Mouse (Mus musculus) hindbrain, embryonic 14.5 days (tissue): ENCODE measurements around the gene Clic5. TPM values are rescaled to one million over a fixed set of nuclear protein-coding genes. Genes with fewer than 3 reads are reported as not detected.

Experiments
- ATAC-seq: fragments of 200-750 bp; cut with Nextera tagmentation; 2 replicates; pipeline ENCODE4 v1.8.0; 2017; ENCODE audit warnings: moderate number of reproducible peaks, mild to moderate bottlenecking, moderate TSS enrichment, moderate library complexity; ENCODE audit not compliant: low FRiP score
- DNase-seq: peaks from one replicate; pipeline ENCODE4 v3.0.0-alpha.2; 2015; ENCODE audit warnings: low spot score
- H3K27ac ChIP-seq: fragments of 300-500 bp; sonication (generic); 2 replicates; pipeline ENCODE4 v1.5.1; 2014; ENCODE audit warnings: mild to moderate bottlenecking, moderate library complexity
- H3K27me3 ChIP-seq: fragments of 300-500 bp; sonication (generic); 2 replicates; pipeline ENCODE4 v1.6.1; 2014; ENCODE audit warnings: mild to moderate bottlenecking, low read length, mixed read lengths; ENCODE audit not compliant: control insufficient read depth, insufficient read depth
- H3K36me3 ChIP-seq: fragments of 300-500 bp; sonication (generic); replicated peaks from 2 replicates; pipeline ENCODE4 v1.6.1; 2014; ENCODE audit not compliant: control insufficient read depth, insufficient read depth
- H3K4me1 ChIP-seq: fragments of 300-500 bp; sonication (generic); replicated peaks from 2 replicates; pipeline ENCODE4 v1.6.1; 2014; ENCODE audit warnings: antibody characterized with exemption, low read length, mixed read lengths; ENCODE audit not compliant: control insufficient read depth, insufficient read depth
- H3K4me2 ChIP-seq: fragments of 300-500 bp; sonication (generic); replicated peaks from 2 replicates; pipeline ENCODE4 v1.6.1; 2014; ENCODE audit warnings: mild to moderate bottlenecking, moderate library complexity
- H3K4me3 ChIP-seq: fragments of 300-500 bp; sonication (generic); replicated peaks from 2 replicates; pipeline ENCODE4 v1.5.1; 2014; ENCODE audit warnings: mild to moderate bottlenecking, low read length
- H3K9ac ChIP-seq: fragments of 300-500 bp; sonication (generic); 2 replicates; pipeline ENCODE4 v1.6.1; 2014
- H3K9me3 ChIP-seq: fragments of 300-500 bp; sonication (generic); 2 replicates; pipeline ENCODE4 v1.6.1; 2016; ENCODE audit warnings: low read length; ENCODE audit not compliant: control insufficient read depth
- WGBS: fragments of 180-500 bp; shearing (Covaris S2); extraction: QIAGEN DNeasy Blood & Tissue Kit; methylation state at CpG from one replicate; pipeline ENCODE4 v1.1.7; 2014; 5-methylcytosine and 5-hydroxymethylcytosine counted together
- polyA plus RNA-seq: library from polyadenylated mRNA; unstranded; fragments of >200 nt; fragmentation: Nextera tagmentation; extraction: Ambion mirVana; gene quantifications from 2 replicates; pipeline ENCODE4 v1.2.1, GENCODE M21; 2014

Clic5 gene
- polyA plus RNA-seq, 1 experiment from 2014 or later, result 0.46 TPM

- no peak for DNase-seq
- WGBS, result 82% methylated on average over 10 of the region's 10 CpGs
- H3K4me1 ChIP-seq, result peaks cover 9% of the 10 kb centered on the region; the same call in 1 of the 2 replicates
- H3K36me3 ChIP-seq, result no peaks in the 10 kb centered on the region
- H3K27ac ChIP-seq, result no peak overlapping the region
- H3K9me3 ChIP-seq, result no peaks in the 10 kb centered on the region
- H3K27me3 ChIP-seq, result no peaks in the 10 kb centered on the region
- no peak overlapping the region for H3K4me2 ChIP-seq
- ATAC-seq, result no peak
- no peak overlapping the region for H3K4me3 ChIP-seq
- H3K9ac ChIP-seq, result no peak overlapping the region
Measured at GRCm38 (mm10) chr17:44325314-44325713, 136.9 kb downstream of the Clic5 start.

GRCm38 (mm10) chr17:44327279-44328146 is 139.1 kb downstream of the Clic5 start:
- peaks cover 9% of the 10 kb centered on the region; the same call in 1 of the 2 replicates for H3K4me1 ChIP-seq
- H3K4me3 ChIP-seq, result no peak overlapping the region
- peak overlapping the region; percentile 49; the same call in 1 of the 2 replicates for H3K27ac ChIP-seq
- H3K27me3 ChIP-seq, result no peaks in the 10 kb centered on the region
- ATAC-seq (peak; percentile 64; the same call in 1 of the 2 replicates), DNase-seq (no peak)
- H3K9ac ChIP-seq, result no peak overlapping the region
- H3K36me3 ChIP-seq, result no peaks in the 10 kb centered on the region
- WGBS, result 29% methylated on average over 10 of the region's 10 CpGs
- no peak overlapping the region; the same call in 1 of the 2 replicates for H3K4me2 ChIP-seq
- no peaks in the 10 kb centered on the region for H3K9me3 ChIP-seq

DNA sequence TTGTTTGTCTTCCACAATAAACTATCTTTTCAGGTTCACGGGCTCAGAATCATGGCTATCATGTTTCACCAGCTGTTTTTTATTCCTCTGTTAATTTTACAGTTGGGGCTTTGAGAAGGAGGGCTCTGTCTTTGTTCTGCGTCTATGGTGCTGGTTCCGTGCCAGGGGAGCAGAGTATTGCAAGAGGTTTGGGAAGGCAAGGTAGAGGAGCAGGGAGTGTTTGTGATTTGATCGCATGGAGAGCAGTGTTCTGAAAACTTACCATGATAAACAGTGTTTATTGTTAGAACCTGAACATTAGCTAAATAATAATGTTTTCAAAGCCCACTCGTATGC is 139.7 kb downstream of the Clic5 start:
- no peak for ATAC-seq
- Histone ChIP-seq H3K4me2 (no peak overlapping the region; the same call in 1 of the 2 replicates), H3K4me1 (peaks cover 9% of the 10 kb centered on the region; the same call in 1 of the 2 replicates), H3K9ac (no peak overlapping the region), H3K36me3 (no peaks in the 10 kb centered on the region), H3K27me3 (no peaks in the 10 kb centered on the region), H3K27ac (peak overlapping the region; percentile 49; the same call in 1 of the 2 replicates), H3K9me3 (no peaks in the 10 kb centered on the region), H3K4me3 (no peak overlapping the region)
- DNase-seq, result no peak
- 67% methylated on average over 5 of the region's 5 CpGs for WGBS

Other genes starting within 250 kb of the Clic5 start
- 88.6 and 102 TPM in 2 replicates for gene Enpp5, start 109.8 kb upstream of the Clic5 start, polyA plus RNA-seq
- gene Enpp4, start 82.8 kb upstream of the Clic5 start, polyA plus RNA-seq, result 6.1 and 6.2 TPM in 2 replicates